Mouse (Mus musculus): Measurements from ENCODE around the gene Ptrhd1. TPM values are rescaled to one million over a fixed set of nuclear protein-coding genes. Genes with fewer than 3 reads are reported as not detected.

Gene Ptrhd1
- polyA plus RNA-seq, 1 experiment from 2014 or later: 6.2 TPM

DNA sequence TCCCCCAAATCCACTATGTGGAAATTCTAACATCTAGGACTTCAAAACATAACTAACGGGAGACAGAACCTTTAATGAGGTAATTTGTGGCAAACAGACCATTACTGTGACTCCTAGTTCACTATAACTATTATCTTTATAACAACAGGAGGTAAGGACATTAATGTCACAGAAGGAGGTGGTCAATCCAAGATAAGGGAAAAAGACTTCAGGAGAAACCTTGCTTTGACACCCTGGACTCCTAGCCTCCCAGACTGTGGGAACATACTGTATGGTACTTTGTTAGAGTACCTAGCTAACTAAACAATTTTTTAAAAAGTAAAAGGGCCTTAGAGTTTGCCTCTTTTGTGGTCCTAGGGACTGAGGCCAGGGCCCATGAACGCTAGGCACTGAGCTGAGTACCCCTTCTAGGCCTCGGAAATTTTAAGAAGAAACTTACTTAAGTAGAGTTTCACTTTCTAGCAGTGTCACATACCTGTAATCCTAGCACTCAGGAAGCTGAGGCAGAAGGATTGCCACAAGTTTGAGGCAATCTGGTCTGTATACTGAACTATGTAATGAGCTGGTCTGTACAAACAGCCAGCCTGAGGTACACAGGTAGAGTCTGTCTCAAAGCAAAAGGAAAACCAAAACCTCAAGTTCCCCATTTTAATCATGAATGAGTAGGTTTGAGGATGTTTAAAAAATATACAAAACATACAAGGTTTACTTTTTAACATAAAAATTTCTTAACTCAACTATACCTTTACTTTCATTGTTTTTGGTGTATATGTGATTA lies 45.3 kb downstream of the Ptrhd1 start:
- H3K27me3 ChIP-seq (replicated peaks; ENCODE audit: control insufficient read depth, insufficient read depth, low read length): no peaks in the 10 kb centered on the region
- no peak overlapping the region for H3K9ac ChIP-seq (ENCODE audit: low read length)
- H3K9me3 ChIP-seq (replicated peaks; ENCODE audit: control insufficient read depth, low read length): no peaks in the 10 kb centered on the region
- no peak overlapping the region for H3K4me3 ChIP-seq (ENCODE audit: low read depth, low read length)
- 84% methylated on average over 3 of the region's 3 CpGs for WGBS
- H3K4me1 ChIP-seq (ENCODE audit: control insufficient read depth, insufficient read depth, low read length): no peaks in the 10 kb centered on the region
- no peak for ATAC-seq
- H3K4me2 ChIP-seq (ENCODE audit: low read length): no peak overlapping the region
- H3K36me3 ChIP-seq (ENCODE audit: control insufficient read depth, insufficient read depth, low read length): peaks cover 14% of the 10 kb centered on the region
- no peak overlapping the region for H3K27ac ChIP-seq (ENCODE audit: low read depth, low read length)
- no peak for DNase-seq (ENCODE audit: low spot score)

DNA sequence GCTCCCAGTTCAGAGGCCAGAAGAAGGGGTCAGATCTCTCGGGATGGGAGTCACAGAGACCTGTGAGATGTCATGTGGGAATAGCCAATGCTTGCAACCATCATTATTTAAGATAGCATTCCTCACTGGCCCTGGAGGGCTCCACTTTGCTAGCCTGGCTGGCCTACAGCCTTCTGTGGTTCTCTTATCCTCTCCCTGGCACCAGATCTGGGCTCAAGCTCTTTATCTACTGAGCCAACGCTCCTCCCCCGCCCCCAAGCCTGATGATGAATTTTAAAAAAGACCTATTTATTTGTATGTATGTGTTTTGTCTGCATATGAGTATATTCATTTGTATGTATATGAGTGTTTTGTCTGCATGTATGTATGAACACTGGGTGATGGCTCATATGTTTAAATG lies 46.1 kb downstream of the Ptrhd1 start:
- Histone ChIP-seq H3K9me3 (replicated peaks; ENCODE audit: control insufficient read depth, low read length) (no peaks in the 10 kb centered on the region), H3K27ac (ENCODE audit: low read depth, low read length) (no peak overlapping the region), H3K36me3 (ENCODE audit: control insufficient read depth, insufficient read depth, low read length) (peaks cover 8% of the 10 kb centered on the region), H3K4me1 (ENCODE audit: control insufficient read depth, insufficient read depth, low read length) (no peaks in the 10 kb centered on the region), H3K27me3 (replicated peaks; ENCODE audit: control insufficient read depth, insufficient read depth, low read length) (no peaks in the 10 kb centered on the region), H3K9ac (ENCODE audit: low read length) (no peak overlapping the region), H3K4me2 (ENCODE audit: low read length) (no peak overlapping the region), H3K4me3 (ENCODE audit: low read depth, low read length) (no peak overlapping the region)
- DNase-seq (ENCODE audit: low spot score): no peak
- ATAC-seq: no peak
- 91% methylated on average over 3 of the region's 3 CpGs for WGBS

DNA sequence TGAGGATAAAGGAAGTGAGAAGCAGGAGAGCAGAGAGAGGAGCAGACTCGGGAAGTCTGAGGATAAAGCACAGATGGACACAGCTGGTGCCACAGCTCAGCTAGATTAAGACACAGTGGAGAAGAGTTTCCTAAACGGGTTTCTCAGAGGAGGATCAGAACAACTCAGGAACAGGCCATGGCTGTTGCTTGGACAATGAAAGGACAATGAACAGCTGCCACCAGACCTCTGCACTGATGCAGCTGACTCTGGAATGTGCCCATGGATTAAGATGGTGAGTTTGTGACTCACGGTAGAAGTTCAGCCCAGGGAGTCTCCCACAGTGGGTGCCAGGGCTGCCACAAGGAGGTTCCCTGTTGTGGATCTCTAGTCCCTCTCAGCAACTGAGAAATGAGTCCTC lies 51.4 kb downstream of the Ptrhd1 start:
- no peak overlapping the region for H3K4me2 ChIP-seq (ENCODE audit: low read length)
- no peaks in the 10 kb centered on the region for H3K9me3 ChIP-seq (replicated peaks; ENCODE audit: control insufficient read depth, low read length)
- H3K9ac ChIP-seq (ENCODE audit: low read length): no peak overlapping the region
- ATAC-seq (no peak), DNase-seq (ENCODE audit: low spot score) (no peak)
- 31% methylated on average over 3 of the region's 3 CpGs for WGBS
- no peaks in the 10 kb centered on the region; the same call in 1 of the 2 replicates for H3K4me1 ChIP-seq (ENCODE audit: control insufficient read depth, insufficient read depth, low read length)
- no peak overlapping the region for H3K27ac ChIP-seq (ENCODE audit: low read depth, low read length)
- H3K4me3 ChIP-seq (ENCODE audit: low read depth, low read length): no peak overlapping the region
- H3K27me3 ChIP-seq (replicated peaks; ENCODE audit: control insufficient read depth, insufficient read depth, low read length): no peaks in the 10 kb centered on the region
- peaks cover 6% of the 10 kb centered on the region; the same call in 1 of the 2 replicates for H3K36me3 ChIP-seq (ENCODE audit: control insufficient read depth, insufficient read depth, low read length)

Other genes with a start within 250 kb of the Ptrhd1 start
- gene Efr3b, start 195.1 kb upstream of the Ptrhd1 start, polyA plus RNA-seq (2014; fragmentation: Nextera tagmentation; extraction: Ambion mirVana): 16.9 and 20.6 TPM in 2 replicates
- gene Dnajc27, start 151.4 kb upstream of the Ptrhd1 start, polyA plus RNA-seq (2014; fragmentation: Nextera tagmentation; extraction: Ambion mirVana): 8.7 and 10.2 TPM in 2 replicates
- 5.3 and 6.5 TPM in 2 replicates for gene Adcy3, start 100.9 kb upstream of the Ptrhd1 start, polyA plus RNA-seq (2014; fragmentation: Nextera tagmentation; extraction: Ambion mirVana)
- gene Cenpo, start 267 bp downstream of the Ptrhd1 start, polyA plus RNA-seq (2014; fragmentation: Nextera tagmentation; extraction: Ambion mirVana): 8.9 and 11.0 TPM in 2 replicates
- 17.8 and 19.6 TPM in 2 replicates for gene Ncoa1, start 243.2 kb downstream of the Ptrhd1 start, polyA plus RNA-seq (2014; fragmentation: Nextera tagmentation; extraction: Ambion mirVana)